Mouse (Mus musculus) testis, adult 2 months (tissue): ENCODE results near the gene Ttll6.

Source experiments
- CTCF ChIP-seq: fragments of 200-500 bp; IDR thresholded peaks from 2 replicates; pipeline ENCODE4 v1.5.1; 2012; ENCODE audit warnings: low read depth, mild to moderate bottlenecking, inconsistent platforms, low read length, moderate library complexity; ENCODE audit not compliant: control insufficient read depth, insufficient read depth, insufficient replicate concordance
- POLR2A ChIP-seq: fragments of 200-500 bp; IDR thresholded peaks from 2 replicates; pipeline ENCODE4 v1.6.1; 2012; ENCODE audit warnings: low read depth, mild to moderate bottlenecking, inconsistent platforms, low read length, moderate library complexity; ENCODE audit not compliant: control insufficient read depth

DNA sequence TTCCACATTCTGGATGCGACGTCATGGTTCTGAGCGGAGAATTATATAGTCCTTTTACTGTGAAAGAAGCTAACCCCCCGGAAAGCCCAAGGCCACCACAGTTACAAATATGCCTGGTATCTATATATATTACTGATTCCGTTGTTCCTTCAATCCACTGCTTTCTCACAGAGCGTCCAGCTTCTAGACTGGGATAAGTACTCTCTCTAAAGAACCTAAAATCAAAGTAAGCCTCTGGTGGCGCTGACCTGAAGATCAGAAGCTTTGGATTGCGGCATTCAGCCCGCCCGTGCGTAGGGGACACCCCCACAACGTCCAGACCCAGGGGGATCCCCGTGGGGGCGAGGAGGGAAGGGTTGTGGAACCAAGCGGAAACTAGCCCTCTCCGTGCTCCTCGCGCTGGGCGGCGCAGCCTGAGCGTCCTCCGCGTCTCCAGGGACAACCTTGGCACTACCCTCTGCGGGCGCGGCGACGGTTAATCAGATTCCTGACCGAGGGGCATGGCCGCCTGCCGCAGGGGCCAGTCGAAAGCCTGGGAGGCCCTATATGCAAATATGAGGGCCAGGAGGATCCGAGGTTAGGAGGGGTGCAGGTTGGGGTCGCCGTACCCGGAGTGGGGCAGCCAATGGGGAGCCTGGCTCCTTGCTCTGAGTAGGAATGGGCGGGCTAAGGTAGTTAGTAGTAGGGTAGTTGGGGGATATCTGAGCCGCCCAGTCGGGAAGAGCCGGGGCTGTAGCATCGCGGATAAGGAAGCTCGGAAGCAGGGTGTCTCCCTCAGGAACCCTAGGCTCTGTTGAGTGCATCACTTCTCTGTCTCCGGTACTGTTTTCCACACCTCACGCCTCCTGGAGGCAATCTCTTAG lies 9.3 kb upstream of the Ttll6 start:
- TF ChIP-seq CTCF (no peak), POLR2A (peak; percentile 59; the same call in 1 of the 2 replicates)
